Mouse (Mus musculus) midbrain, embryonic 10.5 days (tissue): ENCODE results near the gene Ddx19b. TPM values are rescaled to one million over a fixed set of nuclear protein-coding genes. Genes with fewer than 3 reads are reported as not detected.
"Not testable (repeated sequence)": the region's sequence is repeated elsewhere in the genome, so short reads cannot be mapped to it uniquely, and the experiment has no call there.

ENCODE experiments used
- DNase-seq: peaks from one replicate; pipeline ENCODE4 v3.0.0-alpha.2; 2017; ENCODE audit warnings: low spot score
- H3K27ac ChIP-seq: fragments of 300-500 bp; sonication (generic); replicated peaks from 2 replicates; pipeline ENCODE4 v1.5.1; 2016; ENCODE audit warnings: mild to moderate bottlenecking
- H3K27me3 ChIP-seq: fragments of 300-500 bp; sonication (generic); 2 replicates; pipeline ENCODE4 v1.6.1; 2016; ENCODE audit warnings: low read depth, mild to moderate bottlenecking; ENCODE audit not compliant: poor library complexity, severe bottlenecking
- H3K36me3 ChIP-seq: fragments of 300-500 bp; sonication (generic); 2 replicates; pipeline ENCODE4 v1.6.1; 2016; ENCODE audit warnings: mild to moderate bottlenecking, moderate library complexity
- H3K4me1 ChIP-seq: fragments of 300-500 bp; sonication (generic); 2 replicates; pipeline ENCODE4 v1.6.1; 2016
- H3K4me3 ChIP-seq: fragments of 300-500 bp; sonication (generic); 2 replicates; pipeline ENCODE4 v1.5.1; 2016; ENCODE audit warnings: mild to moderate bottlenecking, moderate library complexity
- H3K9me3 ChIP-seq: fragments of 300-500 bp; sonication (generic); replicated peaks from 2 replicates; pipeline ENCODE4 v1.6.1; 2016; ENCODE audit warnings: mild to moderate bottlenecking
- WGBS: fragments of 180-500 bp; shearing (Covaris S2); methylation state at CpG from one replicate; pipeline ENCODE4 v1.1.7; 2016; 5-methylcytosine and 5-hydroxymethylcytosine counted together
- polyA plus RNA-seq: library from polyadenylated mRNA; unstranded; fragments of >200 nt; fragmentation: Nextera tagmentation; extraction: Ambion mirVana; gene quantifications from 2 replicates; pipeline ENCODE4 v1.2.1, GENCODE M21; 2016

Ddx19b gene
- 11.4 and 11.6 TPM in 2 replicates for polyA plus RNA-seq

DNA sequence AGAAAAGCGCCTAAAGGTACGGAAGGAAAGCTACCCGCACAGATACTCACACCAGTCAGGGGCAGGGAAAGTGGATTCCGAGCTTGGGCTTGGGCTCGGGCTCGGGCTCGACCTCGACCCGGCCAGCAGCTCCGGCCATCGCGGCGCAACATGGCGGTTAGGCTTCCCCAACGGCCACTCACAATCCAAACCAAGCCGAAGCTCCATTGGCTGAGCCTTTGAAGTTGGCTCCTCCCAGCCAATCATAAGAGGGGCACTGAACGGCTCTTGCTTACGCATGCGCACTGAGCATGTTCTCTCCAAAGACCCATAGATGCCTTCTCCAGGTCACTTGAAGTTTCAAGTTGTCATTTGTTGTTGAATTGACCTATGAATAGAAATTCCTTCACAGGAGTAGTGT lies at the start of gene Ddx19b:
TSS of gene Ddx19b (minus strand) at position 180 of the 400 bp plus-strand sequence.
- Histone ChIP-seq H3K27me3 (peaks cover 15% of the 10 kb centered on the region), H3K4me1 (peaks cover 38% of the 10 kb centered on the region), H3K4me3 (no peak within 1 kb of the TSS), H3K9me3 (no peaks in the 10 kb centered on the region), H3K36me3 (peaks cover 14% of the 10 kb centered on the region), H3K27ac (no peak within 1 kb of the TSS)
- WGBS = 95% methylated on average over 19 of the region's 19 CpGs
- DNase-seq = no peak

DNA sequence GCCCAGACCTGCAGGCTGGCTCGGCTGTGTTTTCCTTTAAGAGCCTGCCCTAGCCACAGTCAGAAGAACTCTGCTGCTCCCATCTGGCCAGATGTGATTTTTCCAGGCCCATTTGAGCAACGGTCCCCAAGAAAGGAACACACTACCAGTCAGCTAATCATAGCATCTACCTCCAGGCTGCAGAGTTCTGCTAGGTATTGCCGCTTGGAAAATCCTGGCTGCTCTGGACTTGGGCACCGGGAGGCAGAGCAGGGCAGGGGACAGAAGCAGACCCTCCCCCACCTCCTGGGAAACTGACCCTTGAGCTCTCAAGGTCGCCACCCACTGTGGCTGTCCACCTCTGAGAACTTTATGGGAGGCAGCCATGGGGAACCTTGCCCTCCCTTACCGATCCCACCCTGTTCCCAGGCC lies 48.3 kb upstream of the Ddx19b start:
- H3K36me3 ChIP-seq = no peaks in the 10 kb centered on the region
- peak; percentile 37 for DNase-seq
- H3K27ac ChIP-seq = peak overlapping the region; percentile 46; the same call in 1 of the 2 replicates
- WGBS = 35% methylated on average over 6 of the region's 6 CpGs
- no peaks in the 10 kb centered on the region for H3K9me3 ChIP-seq
- H3K4me1 ChIP-seq = peaks cover 40% of the 10 kb centered on the region
- H3K27me3 ChIP-seq = no peaks in the 10 kb centered on the region
- peak overlapping the region; percentile 14; the same call in 1 of the 2 replicates for H3K4me3 ChIP-seq

DNA sequence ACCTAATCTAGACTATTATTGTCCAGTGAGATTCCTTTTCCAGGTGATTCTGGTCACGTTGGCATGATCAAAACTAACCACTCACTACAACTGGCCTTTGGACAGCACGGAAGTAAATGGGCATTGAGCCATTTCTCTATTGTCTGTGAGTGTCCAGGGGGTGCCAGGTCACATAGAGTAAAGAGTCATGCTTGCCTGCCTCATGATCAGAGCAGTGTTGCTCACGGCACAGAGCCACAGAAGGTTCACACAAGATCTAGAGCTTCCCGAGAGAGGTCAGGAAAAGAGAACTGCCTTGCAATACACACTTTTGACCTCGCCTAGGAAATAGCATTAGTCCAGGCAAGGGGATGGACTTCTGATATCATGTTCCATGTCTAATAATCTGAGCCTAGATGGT lies 47.9 kb upstream of the Ddx19b start:
- Histone ChIP-seq H3K4me3 (no peak overlapping the region; the same call in 1 of the 2 replicates), H3K4me1 (peaks cover 40% of the 10 kb centered on the region), H3K27ac (no peak overlapping the region), H3K27me3 (no peaks in the 10 kb centered on the region), H3K36me3 (no peaks in the 10 kb centered on the region), H3K9me3 (no peaks in the 10 kb centered on the region)
- DNase-seq = no peak
- WGBS = 71% methylated on average over 5 of the region's 5 CpGs

DNA sequence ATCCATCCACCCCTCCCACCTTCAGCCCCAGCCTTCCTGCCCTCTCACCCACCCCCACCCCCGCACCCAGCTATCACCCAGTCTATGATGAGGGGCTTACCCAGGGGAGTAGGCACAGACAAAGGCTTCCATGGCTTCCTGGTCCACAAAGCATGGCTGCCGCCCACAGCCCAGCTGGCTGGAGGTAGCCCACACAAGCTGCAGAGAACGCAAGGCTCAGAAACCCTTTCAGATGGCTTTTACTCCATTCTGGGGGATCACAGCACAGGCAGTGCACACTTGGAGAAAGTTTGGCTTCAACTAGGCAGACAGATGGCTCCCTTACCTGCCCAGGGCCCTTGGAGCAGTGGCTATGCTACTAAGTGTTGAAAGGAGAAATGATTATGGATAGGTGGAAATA lies 44.4 kb upstream of the Ddx19b start:
- no peaks in the 10 kb centered on the region for H3K36me3 ChIP-seq
- 0 out of 2 replicates have a peak overlapping the region, but pooled peaks have one; percentile 13 for H3K27ac ChIP-seq
- WGBS = 82% methylated on average over 3 of the region's 3 CpGs
- H3K4me3 ChIP-seq = no peak overlapping the region
- H3K27me3 ChIP-seq = no peaks in the 10 kb centered on the region
- peaks cover 23% of the 10 kb centered on the region for H3K4me1 ChIP-seq
- no peak for DNase-seq
- H3K9me3 ChIP-seq = no peaks in the 10 kb centered on the region

DNA sequence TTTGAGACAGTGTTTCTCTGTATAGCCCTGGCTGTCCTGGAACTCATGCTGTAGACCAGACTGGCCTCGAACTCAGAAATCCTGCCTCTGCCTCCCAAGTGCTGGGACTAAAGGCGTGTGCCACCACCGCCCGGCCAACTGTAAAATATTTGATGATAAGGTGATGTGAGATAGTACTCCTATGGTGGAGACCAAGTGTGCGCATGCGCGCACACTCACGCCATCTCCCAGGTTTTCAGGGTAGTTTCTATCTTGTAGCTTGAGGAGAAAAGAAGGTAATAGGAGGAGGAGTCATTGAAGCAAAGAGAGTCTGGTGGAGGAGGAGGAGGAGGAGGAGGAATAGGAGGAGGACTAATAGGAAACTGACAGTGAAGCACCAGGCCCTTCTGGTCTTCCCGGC lies 37.1 kb upstream of the Ddx19b start:
- not testable (repeated sequence) for H3K27ac ChIP-seq, H3K4me3 ChIP-seq, H3K4me1 ChIP-seq, H3K27me3 ChIP-seq, H3K36me3 ChIP-seq, DNase-seq, H3K9me3 ChIP-seq
- 90% methylated on average over 9 of the region's 9 CpGs for WGBS

DNA sequence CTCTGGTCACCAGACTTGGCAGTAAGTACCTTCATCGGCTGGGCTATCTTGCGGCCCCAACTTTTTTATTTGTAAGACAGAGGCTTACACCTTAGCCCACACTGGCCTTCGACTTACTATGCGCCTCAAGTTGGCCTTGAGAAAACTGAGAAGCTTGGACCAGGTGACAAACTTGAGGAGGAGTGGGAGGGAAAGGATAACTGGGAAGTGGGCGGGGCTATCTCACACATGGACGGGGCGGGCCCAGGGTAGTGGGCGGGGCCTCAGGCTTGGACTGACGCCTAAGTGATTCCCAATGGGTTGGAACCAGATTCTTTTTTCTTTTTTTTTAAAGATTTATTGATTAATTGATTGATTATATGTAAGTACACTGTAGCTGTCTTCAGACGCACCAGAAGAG lies 35.9 kb upstream of the Ddx19b start:
- no peak for DNase-seq
- H3K36me3 ChIP-seq = no peaks in the 10 kb centered on the region
- 27% methylated on average over 10 of the region's 10 CpGs for WGBS

DNA sequence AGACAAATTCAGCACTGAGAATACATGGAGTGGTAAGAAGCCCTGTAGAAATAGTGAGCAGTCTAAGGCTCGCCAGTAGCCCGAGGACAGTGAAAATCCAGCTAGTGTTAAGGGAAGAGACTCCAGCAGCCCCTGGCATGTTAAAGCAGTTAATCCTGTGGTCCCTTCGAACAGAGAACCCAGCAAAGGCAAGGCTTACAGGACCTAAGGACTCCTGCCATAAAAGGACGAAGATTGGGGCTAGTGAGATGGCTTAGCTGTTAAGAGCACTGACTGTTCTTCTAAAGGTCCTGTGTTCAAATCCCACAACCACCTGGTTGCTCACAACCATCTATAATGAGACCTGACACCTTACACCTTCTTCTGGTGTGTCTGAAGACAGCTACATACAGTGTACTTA lies 34.8 kb upstream of the Ddx19b start:
- Histone ChIP-seq H3K9me3 (no peaks in the 10 kb centered on the region), H3K36me3 (no peaks in the 10 kb centered on the region), H3K27me3 (no peaks in the 10 kb centered on the region), H3K27ac (no peak overlapping the region), H3K4me1 (peaks cover 13% of the 10 kb centered on the region), H3K4me3 (no peak overlapping the region)
- no peak for DNase-seq
- 68% methylated on average over 4 of the region's 4 CpGs for WGBS

More for the DNA sequence above, 35.9 kb upstream of the Ddx19b start:
- Histone ChIP-seq H3K9me3 (no peaks in the 10 kb centered on the region), H3K4me1 (peaks cover 7% of the 10 kb centered on the region), H3K27ac (no peak overlapping the region), H3K27me3 (no peaks in the 10 kb centered on the region), H3K4me3 (no peak overlapping the region)

DNA sequence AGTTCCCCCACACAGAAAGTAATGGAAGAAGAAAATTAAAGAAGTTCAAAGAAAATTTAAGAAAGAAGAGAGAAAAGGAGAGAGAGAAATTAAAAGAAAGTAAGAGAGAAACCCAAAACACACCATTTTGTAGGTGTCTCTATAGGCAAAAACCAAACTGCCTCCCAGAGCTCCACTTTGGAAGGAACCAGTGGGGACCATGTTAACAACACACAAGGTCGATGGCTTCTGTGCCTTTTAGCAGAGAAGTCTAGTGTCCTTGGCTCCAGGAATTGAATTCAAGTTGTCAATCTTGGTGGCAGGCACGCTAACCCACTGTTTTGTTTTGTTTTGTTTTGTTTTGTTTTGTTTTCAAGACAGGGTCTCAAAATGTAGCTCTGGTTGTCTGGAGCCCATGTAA lies 31.3 kb upstream of the Ddx19b start:
- peak overlapping the region; percentile 68 for H3K4me3 ChIP-seq
- H3K36me3 ChIP-seq = peaks cover 13% of the 10 kb centered on the region
- no peak for DNase-seq
- H3K27ac ChIP-seq = peak overlapping the region; percentile 84
- H3K4me1 ChIP-seq = peaks cover 24% of the 10 kb centered on the region
- 61% methylated on average over 2 of the region's 2 CpGs for WGBS
- no peaks in the 10 kb centered on the region for H3K9me3 ChIP-seq
- H3K27me3 ChIP-seq = no peaks in the 10 kb centered on the region

DNA sequence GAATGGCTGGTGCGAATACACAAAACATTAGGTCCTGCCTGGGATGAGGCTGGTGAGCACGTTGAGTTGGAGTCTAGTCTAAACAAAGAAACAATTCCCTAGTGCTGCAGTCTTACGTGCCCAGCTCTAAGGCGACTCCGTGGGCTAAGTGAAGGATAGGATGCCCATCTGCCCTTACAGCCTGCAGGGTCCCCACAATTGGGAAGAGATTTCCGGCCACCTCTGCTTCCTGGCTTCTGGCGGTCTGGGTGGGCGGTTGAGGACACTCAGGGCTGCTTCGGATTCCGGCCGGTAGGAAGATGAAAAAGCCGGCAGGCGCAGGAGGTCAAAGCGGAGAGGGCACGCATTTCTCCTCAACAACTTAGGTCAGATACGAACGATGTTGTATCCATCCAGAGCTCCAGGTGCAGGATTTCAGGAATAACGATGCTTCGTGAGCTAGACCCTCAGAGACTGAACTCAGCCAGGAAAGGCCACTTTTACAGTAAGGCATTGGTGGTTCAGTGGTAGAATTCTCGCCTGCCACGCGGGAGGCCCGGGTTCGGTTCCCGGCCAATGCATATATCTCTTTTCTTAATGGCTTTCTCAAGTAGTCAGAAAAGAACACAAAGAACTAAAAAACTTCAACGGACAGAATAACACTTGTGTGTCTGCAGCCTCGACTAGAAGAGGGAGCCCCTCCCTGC lies 30.7 kb upstream of the Ddx19b start:
- H3K27ac ChIP-seq = peak overlapping the region; percentile 84
- DNase-seq = peak; percentile 89
- peaks cover 31% of the 10 kb centered on the region for H3K4me1 ChIP-seq
- under 1% methylated on average over 27 of the region's 27 CpGs for WGBS
- peaks cover 20% of the 10 kb centered on the region for H3K36me3 ChIP-seq
- no peaks in the 10 kb centered on the region for H3K9me3 ChIP-seq
- peak overlapping the region; percentile 68 for H3K4me3 ChIP-seq
- H3K27me3 ChIP-seq = no peaks in the 10 kb centered on the region

DNA sequence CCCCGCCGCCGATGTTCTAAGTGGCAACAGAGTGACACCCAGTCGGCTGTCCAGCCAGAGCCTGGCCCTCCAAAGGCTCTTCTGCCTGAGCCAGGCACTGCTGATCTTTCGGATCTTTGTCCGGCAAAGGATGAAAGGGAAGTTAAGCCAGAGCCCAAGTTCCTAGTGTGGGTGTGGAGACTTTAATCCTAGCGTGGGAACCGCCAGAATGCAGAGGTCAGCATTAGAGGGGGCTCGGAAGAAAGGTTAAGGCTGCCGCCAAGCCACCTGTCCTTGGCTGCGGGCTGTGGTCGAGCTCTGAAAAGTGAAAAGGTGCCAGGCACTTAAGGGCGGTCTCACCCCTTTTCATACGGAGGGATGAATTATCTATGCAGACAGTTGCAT lies 30.1 kb upstream of the Ddx19b start:
- H3K4me1 ChIP-seq = peaks cover 36% of the 10 kb centered on the region
- peak; percentile 66 for DNase-seq
- WGBS = 1% methylated on average over 14 of the region's 14 CpGs

DNA sequence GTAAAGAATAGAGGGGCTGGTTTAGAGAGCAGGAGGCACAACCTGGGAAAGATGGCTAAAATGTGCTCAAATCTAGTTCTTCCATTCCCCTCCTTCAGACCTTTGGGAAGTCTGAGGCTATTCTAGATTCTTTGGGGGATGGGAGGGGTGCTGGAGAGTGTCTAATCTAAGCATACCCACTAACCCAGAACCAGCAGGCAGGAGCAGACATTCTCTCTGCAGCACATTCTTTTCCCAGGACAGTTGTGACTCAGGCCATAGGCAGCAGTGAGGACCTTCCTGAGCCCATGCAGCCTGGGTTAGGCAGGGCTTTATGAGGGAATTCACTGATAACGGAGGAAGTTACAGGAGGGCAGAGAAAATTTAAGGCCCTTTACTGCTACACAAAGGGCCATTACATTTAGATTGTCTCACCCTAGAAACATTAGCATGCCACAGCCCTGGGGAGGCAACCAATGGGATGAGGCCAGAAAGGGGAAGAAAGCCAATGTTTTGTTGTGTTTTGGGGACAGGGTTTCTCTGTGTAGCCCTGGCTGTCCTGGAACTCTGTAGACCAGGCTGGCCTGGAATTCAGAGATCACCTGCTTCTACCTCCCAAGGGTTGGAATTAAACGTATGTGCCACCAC lies 27.5 kb upstream of the Ddx19b start:
- no peak overlapping the region for H3K4me3 ChIP-seq
- WGBS = 77% methylated on average over 2 of the region's 2 CpGs
- peaks cover 38% of the 10 kb centered on the region for H3K4me1 ChIP-seq
- no peak for DNase-seq
- peaks cover 40% of the 10 kb centered on the region for H3K36me3 ChIP-seq
- H3K9me3 ChIP-seq = 0 out of 2 replicates have a peak, but pooled peaks cover 2% of the 10 kb centered on the region
- H3K27ac ChIP-seq = no peak overlapping the region
- no peaks in the 10 kb centered on the region for H3K27me3 ChIP-seq

More for the DNA sequence above, 30.1 kb upstream of the Ddx19b start:
- no peaks in the 10 kb centered on the region for H3K9me3 ChIP-seq
- peaks cover 21% of the 10 kb centered on the region for H3K36me3 ChIP-seq
- H3K27ac ChIP-seq = peak overlapping the region; percentile 84
- no peaks in the 10 kb centered on the region for H3K27me3 ChIP-seq
- H3K4me3 ChIP-seq = peak overlapping the region; percentile 68

DNA sequence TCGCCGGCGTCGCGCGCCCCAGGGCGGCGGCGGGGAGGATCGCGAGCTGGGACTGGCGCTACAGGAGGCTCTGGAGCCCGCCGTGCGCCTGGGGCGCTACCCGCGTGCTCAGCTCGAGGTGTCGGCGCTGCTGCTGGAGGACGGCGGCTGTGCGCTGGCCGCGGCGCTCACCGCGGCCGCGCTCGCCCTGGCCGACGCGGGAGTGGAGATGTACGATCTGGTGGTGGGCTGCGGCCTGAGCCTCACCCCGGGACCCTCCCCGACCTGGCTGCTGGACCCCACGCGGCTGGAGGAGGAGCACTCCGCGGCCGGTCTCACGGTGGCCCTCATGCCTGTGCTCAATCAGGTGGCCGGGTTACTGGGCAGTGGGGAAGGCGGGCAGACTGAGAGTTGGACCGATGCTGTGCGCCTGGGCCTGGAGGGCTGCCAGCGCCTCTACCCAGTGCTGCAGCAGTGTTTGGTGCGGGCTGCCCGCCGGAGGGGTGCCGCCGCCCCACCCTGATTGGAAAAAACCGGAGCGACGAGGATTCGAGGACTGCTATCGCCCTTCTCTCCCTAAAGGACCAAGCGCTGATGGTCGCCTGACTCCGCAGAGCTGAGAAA lies 25.2 kb upstream of the Ddx19b start:
- Histone ChIP-seq H3K27ac (peak overlapping the region; percentile 94), H3K9me3 (0 out of 2 replicates have a peak, but pooled peaks cover 2% of the 10 kb centered on the region), H3K4me1 (peaks cover 30% of the 10 kb centered on the region), H3K4me3 (peak overlapping the region; percentile 99), H3K27me3 (no peaks in the 10 kb centered on the region), H3K36me3 (peaks cover 62% of the 10 kb centered on the region)
- under 1% methylated on average over 63 of the region's 63 CpGs for WGBS
- peak; percentile 42 for DNase-seq
